Mouse (Mus musculus): ENCODE measurements around the gene Mboat7. TPM values are rescaled to one million over a fixed set of nuclear protein-coding genes. Genes with fewer than 3 reads are reported as not detected.
"Not testable (repeated sequence)": the region's sequence is repeated elsewhere in the genome, so short reads cannot be mapped to it uniquely, and the experiment has no call there.

Gene Mboat7
- 10 to 100 TPM; 19.2 to 23.5 (median 22.3) TPM for total RNA-seq (2022)

DNA sequence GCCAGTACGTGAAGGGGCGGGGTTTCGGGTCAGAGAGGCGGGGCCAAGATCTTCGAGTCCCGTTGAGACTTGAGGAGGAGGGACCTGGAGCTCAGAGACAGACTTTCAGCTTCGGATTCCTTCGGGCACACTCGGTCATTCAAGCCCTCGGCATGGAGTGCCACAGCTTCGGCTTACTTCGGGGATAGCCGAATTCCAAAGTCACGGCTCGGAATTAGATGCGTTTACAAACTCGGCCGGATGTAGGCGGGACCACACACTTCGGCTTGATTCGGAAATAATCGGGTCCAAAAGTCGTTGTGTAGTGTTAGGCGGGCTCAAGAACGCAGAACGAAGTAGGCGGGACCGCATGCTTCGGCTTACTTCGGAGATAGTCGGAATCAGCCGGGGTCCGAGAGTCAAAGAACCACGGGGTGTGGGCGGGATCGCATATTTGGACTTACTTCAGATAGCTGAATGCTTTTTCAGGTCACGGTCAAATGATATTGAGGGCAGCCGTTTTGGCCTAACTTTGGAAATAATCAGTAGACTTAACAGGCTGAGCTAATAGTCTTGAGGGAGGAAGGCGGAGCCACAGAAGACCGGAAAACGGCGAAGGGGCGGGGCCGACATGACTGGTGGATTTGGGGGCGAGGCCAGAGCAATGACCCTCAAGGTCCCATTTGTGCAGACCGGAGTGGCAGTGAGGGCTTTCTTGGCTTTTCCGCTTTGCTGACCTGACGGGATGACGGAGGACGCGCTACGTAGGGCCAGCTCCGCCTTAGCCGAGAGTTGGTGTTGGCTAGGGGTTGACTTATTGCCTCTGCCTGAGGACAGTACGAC lies at the start of gene Mboat7:
Gene Mboat7, minus strand, starts transcription at position 537 of the 822 bp plus-strand sequence.
- DNase-seq (ENCODE audit: low spot score) = peak; percentile 97

DNA sequence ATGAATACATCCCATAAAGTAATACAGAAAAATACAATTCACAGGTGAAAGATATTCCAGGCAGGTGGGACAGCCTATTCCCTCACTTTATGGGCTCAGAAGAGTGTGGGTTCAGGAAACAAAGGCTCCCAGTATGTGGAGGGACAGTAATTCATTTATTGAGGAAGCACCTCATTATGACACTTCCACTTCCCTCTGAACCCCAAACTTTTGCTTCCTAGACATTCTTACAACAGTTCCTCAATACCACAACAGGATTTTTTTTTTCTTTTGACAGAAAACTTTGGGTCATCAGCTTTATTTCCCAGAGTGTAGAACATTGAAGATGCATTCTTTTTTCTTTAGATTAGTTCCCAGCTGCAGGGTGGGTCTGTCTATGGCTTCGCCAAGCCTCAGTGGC lies 39.4 kb upstream of the Mboat7 start:
- DNase-seq (ENCODE audit: low spot score) = not testable (repeated sequence)

DNA sequence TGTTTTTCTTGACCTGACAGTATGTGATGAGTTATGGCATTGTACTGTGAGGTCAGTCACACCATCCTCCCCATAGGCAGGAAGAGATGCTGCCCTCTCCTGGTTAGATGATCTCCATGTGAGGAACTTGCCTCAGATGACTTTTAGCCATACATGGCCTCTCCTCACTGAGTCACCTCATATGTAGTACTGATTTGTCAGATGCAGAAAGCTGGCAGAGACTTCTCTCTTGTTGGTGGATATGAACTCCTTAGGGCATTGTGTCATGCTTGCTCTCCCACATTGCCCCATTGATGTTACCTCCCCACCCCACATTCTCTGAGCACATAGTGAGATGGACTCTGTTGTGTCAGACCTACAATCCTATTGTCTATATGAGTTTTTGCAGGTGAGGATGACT lies 32.1 kb upstream of the Mboat7 start:
- not testable (repeated sequence) for DNase-seq (ENCODE audit: low spot score)

DNA sequence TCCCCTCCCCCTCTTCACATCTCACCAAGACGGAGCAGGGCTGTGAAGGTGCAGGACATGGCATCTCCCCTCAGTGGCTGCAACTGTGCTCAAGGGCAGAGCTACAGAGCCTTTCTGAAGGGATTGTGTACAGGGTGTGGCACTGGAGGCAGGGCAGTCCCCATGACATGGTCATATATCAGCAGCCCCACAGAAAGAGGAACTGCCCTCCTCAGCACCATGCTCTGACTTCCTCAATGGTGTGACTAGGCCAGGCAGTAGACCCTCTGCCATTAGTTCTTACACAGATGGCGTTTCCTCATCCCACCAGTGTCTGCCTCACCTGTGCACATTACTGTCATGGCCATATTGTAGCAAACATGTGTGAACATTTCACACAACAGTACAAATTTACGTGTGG lies 26.9 kb upstream of the Mboat7 start, which contains the start of gene Pirb:
Gene Pirb, minus strand, starts transcription at position 124 of the 400 bp plus-strand sequence.
- DNase-seq (ENCODE audit: low spot score) = not testable (repeated sequence)

DNA sequence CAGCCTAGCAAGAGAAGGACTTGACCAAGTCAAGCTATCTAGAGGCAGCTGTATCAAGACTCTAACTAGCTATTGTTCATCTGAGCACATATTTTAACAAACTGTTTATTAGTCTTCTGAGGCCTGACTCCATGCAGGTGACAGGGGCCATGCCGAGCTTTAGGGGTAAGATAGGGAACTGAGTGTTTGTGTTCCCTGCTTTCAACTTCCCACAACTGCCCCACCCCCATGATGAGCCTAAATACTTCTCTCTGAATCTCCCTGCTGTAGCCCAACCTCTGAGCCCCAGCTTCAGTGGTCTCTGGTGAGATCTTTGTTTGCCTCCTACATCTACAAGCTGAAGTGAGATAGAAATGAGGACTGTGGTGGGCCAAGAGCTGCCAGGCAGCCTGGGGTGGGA lies 21.9 kb upstream of the Mboat7 start:
- no peak for DNase-seq (ENCODE audit: low spot score)

DNA sequence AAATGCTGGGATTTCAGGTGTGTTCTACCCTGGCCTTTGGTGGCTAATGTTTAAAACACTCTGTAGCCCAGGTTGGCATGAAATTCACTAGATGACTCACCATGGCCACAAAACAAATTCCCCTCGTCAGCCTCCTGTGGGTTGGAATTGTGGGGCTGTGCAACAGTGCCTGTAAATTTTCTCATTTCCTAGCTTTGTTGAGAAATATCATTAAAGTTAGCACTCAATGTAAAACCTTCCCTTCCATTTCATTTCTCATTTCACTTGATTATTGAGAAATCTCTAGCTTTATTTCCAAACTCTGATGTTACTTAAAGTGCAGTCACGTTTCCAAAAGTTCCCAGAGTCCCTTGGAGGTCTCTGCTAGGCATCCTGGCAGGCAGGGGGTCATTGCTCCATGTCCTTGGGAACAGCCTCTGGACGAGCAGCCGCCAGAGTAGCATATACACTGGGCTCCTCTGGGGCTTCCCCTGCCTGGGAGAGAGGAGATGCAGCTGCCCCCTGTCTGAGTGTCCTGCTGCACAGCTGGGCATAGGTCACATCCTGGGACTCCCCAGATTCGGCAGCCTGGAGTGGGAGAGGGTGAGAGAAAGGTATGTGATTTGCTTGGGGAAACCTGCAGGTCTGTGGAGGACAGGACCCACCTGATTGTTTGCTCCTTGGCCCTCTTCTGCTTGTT lies 19.1 kb upstream of the Mboat7 start:
- no peak for DNase-seq (ENCODE audit: low spot score)

DNA sequence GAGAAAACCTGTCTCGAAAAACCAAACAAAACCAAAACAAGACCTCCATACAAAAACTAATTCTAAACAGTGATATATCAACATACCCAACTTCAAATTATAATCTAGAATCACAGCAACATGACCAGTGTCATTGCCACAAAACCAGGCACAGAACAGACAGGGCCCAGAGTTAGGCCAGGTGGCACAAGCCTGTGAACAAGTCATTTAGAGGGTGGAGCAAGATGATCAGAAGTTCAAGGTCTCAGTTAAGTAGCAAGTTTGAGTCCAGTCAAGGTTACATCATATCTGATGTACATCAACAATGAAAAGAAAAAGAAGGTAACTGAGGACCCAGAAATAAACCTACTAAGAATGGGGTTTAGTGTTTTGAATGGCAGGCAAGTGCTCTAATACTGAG lies 15.7 kb upstream of the Mboat7 start:
- DNase-seq (ENCODE audit: low spot score) = no peak

DNA sequence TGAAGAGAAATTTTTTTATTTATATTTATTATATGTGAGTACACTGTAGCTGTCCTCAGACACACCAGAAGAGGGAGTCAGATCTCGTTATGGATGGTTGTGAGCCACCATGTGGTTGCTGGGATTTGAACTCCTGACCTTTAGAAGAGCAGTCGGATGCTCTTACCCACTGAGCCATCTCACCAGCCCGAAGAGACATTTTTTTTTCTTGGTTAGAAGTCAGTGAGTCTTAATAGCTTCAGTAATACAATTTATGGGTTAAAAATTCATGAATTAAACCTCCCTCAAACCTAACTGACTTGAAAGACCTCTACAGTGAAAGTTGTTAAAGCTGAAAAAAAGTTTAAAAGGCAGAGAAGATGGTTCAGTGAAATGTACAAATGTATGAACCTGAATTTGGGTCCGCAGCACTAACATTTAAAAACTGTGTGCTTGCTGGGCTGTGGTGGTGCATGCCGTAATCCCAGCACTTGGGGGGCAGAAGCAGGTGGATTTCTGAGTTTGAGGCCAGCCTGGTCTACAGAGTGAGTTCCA lies 15.2 kb upstream of the Mboat7 start:
- not testable (repeated sequence) for DNase-seq (ENCODE audit: low spot score)

DNA sequence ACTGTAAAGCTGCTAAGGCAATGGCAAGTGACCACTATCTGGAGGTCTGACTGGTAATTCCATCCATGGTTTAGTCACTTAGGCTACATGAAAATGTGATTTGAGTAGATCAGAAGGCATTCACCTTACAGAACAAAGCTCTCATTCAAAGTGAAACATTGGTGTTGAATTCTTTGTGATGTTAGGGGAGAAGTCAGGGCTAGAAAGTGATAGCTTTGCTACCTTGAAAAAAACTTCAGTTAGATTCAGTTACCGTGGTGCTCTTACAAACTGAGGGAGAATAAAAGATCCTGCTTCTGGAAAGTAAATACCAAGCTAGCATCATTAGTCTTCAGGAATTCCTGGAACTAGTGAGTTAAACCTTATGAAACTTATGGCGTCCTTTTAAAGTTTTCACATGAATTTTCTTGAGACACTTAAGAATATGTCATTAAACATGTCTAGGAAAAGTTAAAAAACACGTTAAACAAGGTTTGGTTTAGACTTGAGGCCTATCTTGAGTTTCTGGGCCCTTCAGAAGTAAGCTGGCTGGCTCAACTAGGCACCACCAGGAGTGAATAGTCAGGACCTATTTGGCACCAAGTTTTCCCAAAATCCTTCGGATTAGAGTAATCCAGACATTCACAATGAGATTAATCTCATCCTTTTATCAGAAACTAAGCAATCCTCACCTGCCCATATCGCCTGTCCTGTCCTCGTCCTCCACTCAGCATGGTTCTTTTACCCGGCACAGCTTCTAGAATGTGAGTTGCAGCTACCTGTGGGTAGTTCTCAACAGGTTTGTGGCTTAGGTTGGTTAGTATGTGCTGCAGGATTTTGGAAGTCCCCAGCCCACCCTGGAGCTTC lies 14.5 kb upstream of the Mboat7 start:
- no peak for DNase-seq (ENCODE audit: low spot score)

DNA sequence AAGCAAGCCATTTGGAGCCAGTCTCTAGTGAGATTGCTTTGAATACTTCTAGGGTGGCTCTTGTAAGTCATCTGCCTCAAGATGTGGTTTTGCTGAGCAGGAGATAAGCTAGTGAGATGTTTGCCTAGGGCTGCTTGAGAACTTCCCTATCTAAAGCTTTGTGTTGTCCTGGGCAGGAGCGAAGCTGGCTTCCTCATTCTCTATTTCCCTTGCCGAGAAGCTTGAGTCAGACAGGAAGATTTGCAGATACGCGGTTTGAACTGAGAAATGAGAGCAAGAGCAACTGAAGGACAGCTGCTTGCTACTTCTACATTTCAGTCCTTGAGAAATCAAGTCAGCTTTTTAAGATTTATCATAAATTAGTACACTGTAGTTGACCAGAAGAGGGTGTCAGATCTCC lies 13.7 kb upstream of the Mboat7 start:
- DNase-seq (ENCODE audit: low spot score) = no peak

DNA sequence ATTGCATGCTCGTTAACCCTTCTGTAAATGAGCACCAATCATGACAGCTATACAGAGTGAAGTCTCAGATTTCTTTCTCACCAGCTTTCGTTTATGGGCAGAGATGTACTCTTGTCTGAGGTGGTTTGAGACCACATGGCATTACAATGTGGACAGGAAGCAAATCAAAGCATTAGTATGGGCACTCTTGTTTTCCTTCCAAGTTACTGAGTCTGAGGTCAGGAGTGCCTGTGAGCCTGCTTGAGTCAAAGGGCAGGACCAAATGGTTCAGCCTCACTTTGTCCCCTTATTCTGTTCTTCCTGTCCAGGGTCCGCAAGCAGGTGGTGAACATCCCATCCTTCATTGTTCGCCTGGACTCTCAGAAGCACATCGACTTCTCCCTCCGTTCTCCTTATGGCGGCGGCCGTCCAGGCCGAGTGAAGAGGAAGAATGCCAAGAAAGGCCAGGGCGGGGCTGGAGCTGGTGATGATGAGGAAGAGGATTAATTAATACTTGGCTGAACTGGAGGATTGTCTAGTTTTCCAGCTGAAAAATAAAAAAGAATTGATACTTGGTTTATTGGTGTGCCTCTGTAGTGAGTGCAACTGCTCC lies 13.1 kb upstream of the Mboat7 start:
- DNase-seq (ENCODE audit: low spot score) = no peak

DNA sequence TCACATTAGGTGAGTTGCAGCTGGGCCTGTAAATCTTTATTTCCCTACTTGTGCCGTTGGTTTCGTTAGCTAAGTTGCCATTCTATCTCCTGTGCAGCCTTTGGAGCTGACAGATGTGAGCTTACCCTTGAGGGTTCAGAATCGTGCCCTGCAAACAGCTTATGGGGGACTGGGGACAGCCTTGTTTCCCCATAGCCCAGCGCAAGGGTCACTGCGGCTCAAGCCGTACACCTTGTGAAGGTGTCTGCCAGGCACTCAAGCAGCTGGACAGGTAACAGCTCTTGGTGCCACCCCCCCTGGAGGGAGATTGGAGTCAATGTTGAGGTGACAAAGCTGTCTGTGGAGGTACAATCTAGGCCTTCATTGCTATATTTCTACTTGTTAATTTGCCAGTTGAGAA lies 12.6 kb upstream of the Mboat7 start:
- no peak for DNase-seq (ENCODE audit: low spot score)

DNA sequence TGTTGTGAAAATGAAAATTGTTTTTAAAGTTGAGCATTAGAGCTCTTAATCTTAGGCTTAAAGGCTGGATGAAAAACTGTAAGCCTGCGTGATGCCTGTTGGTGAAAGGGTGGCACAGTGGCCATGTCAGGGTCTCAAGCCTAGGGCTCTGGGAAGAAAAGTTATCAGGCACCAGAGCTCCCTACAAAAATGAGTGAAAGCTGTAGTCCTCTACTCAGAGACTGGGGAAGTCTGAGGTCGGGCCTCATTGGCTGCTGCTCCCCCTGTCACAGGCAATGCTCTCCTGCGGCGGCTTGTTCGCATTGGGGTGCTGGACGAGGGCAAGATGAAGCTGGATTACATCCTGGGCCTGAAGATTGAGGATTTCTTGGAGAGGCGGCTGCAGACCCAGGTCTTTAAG lies 12.1 kb upstream of the Mboat7 start:
- not testable (repeated sequence) for DNase-seq (ENCODE audit: low spot score)

DNA sequence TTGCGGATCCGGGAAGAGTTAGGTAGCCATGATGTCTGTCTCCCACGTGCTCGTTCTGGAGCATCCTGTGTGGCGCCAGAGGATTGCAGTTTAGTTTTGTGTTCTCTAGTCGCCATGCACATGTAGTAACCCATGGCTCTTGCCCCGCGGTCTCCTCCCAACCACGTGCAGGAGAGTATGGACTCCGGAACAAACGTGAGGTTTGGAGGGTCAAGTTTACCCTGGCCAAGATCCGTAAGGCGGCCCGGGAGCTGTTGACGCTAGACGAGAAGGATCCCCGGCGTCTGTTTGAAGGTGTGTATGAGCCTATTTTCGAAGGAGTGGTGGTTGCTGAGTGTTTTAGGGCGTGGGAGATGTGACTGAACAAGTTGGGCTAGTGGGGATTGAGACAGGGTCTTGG lies 11.2 kb upstream of the Mboat7 start:
- no peak for DNase-seq (ENCODE audit: low spot score)

DNA sequence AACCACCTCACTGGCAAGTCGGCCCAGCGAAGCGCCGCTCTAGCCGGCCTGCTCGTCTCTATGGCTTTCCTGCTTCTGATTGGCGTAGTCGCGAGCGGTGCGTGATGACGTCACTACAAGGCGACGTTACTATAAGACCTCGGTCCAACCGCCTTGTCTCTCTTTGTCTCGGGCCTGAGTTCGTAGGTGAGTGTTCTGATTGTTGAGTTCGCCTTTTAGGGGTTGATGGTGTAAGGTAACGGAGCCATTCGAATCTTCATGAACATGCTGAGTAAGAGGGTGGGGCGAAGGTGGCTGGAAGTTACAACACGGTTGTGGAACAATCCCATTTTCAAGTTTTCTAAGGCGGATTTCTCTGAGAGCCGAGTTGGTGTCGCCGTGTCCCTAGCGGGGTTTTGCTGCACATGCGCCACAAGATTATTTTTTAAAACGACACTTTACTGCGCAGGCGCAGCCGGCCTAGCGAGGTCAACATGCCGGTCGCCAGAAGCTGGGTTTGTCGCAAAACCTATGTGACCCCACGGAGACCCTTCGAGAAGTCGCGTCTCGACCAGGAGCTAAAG lies 10.6 kb upstream of the Mboat7 start, which contains the start of gene Rps9:
Gene Rps9, plus strand, starts transcription at position 115 of the 563 bp plus-strand sequence.
- peak; percentile 98 for DNase-seq (ENCODE audit: low spot score)

DNA sequence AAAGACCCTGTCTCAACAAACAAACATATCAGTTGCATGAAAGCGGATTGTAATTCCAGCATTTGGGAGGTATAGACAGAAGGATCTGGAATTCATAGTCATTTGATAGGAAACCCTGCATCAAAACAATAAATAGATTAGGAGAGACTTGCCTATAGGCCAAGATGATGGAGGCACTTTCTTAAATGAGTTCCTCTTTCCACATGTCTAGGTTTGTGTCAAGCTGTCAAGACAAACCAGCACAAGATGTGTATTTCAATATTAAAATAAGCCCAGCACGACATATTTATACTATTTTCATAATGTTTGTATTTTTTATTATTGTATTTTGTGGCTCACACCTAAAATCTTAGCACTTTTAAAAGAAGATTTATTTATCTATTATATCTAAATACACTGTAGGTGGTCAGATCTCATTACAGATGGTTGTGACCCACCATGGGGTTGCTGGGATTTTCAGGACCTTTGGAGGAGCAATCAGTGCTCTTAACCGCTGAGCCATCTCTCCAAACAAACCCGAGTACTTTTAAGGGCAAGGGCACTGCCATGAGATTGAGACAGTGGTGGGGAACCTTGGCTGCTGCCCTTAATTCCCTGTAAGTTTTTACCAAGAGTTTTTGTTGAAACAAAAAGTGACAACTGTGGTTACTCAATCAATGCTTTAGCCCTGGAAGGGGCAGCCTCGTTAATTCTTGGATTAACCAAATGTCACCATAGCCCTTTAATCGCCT lies 10.0 kb upstream of the Mboat7 start:
- no peak for DNase-seq (ENCODE audit: low spot score)

DNA sequence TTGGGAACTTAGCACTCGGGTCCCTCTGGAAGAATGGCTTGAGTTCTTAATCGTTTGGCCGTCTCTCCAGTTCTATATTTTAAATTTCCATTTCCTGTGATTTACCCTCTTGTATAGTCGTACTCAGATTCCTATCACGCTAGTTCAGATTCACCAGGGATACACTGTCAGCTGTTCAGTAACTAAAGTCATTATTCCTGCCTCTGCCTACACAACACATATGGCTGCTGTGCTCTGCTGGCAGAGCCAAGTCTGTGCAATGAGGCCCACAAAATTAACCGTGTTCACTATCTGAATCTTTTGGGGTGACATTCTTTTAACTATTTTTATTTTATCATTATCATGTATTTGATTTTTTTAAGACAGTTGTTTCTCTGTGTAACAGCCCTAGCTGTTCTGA lies 5.1 kb upstream of the Mboat7 start:
- no peak for DNase-seq (ENCODE audit: low spot score)

DNA sequence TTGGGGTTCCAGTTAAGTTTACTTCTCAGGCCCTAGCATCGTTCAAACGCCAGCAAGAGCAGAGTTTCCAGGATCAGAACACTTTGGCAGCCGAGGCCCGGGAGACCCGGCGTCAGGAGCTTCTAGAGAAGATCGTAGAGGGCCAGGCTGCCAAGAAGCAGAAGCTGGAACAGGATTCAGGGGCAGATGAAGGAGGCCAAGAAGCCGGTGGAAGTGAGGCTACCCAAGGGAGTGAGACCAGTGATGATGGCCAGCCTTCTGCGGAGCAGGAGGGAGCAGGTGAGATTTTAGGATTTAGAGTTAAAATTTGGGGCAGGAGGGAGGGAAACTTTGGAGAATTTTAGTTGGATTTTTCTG lies 1.6 kb upstream of the Mboat7 start:
- DNase-seq (ENCODE audit: low spot score) = not testable (repeated sequence)

DNA sequence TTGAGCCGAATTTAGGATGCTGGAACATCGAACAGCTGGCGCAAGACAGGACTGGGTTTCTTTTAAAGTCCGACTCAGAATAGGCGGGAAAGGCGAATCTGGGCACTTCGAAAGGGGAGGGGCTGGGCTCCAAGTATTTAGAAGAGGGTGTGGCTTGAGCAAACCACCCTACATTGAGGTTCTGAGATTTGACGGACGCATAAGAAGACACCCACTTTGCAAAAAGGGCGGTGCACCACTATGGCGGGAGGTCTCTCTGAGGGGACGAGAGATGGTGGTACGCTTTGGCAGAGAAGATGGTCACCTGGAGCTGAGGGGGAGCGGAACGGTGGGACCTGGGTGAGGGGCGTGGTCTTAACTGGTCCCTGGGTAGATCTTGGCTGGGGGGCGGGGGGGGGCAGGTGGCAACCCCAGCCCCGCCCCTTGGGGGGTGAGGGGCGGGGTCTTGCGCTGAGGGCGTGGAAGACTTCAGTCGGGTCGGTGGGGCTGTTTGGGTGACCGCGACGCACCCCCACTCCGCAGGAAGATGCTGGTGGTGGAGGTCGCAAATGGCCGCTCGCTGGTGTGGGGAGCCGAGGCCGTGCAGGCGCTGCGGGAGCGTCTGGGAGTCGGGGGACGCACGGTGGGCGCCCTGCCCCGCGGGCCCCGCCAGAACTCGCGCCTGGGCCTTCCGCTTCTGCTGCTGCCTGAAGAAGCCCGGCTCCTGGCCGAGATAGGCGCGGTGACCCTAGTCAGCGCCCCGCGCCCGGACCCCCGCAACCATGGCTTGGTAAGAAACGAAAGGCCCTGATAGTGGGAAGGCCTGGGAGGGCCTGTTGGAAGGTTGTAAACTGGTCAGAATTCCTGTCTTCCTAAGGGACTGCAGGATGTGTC lies 989 bp upstream of the Mboat7 start:
- peak; percentile 71 for DNase-seq (ENCODE audit: low spot score)

DNA sequence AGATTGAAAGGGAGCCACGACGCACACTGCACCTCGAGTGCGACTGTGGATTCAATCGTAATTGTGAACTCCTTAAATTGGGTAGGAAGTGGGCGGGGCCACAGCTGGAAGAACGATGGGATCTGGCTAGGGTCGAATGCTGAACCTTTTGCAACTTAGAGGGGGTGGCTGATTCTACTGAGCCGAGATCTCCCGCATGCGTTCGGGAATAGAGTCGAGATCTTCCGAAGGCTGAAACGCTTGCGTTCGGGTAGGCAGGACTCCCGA lies 419 bp upstream of the Mboat7 start:
- DNase-seq (ENCODE audit: low spot score) = no peak

All from heart, adult 8-10 months (tissue).